Mouse (Mus musculus) forebrain, embryonic 14.5 days (tissue): ENCODE data around the gene Fgfr2. TPM values are rescaled to one million over a fixed set of nuclear protein-coding genes. Genes with fewer than 3 reads are reported as not detected.
A peak's percentile ranks its signal among the peaks of the same experiment; 100 is the strongest.

Experiments
- ATAC-seq: fragments of 200-750 bp; cut with Nextera tagmentation; 2 replicates; pipeline ENCODE4 v1.8.0; 2017; ENCODE audit warnings: mild to moderate bottlenecking, moderate library complexity
- DNase-seq: peaks from one replicate; pipeline ENCODE4 v3.0.0-alpha.2; 2015; ENCODE audit warnings: low spot score
- H3K27ac ChIP-seq: fragments of 300-500 bp; sonication (generic); 2 replicates; pipeline ENCODE4 v1.5.1; 2014; ENCODE audit warnings: low read depth, mild to moderate bottlenecking, control low read depth, low read length, moderate library complexity
- H3K27me3 ChIP-seq: fragments of 300-500 bp; sonication (generic); replicated peaks from 2 replicates; pipeline ENCODE4 v1.6.1; 2014; ENCODE audit warnings: low read length, control low read depth, mixed read lengths; ENCODE audit not compliant: control insufficient read depth, insufficient read depth
- H3K36me3 ChIP-seq: fragments of 300-500 bp; sonication (generic); 2 replicates; pipeline ENCODE4 v1.6.1; 2014; ENCODE audit warnings: low read length, control low read depth; ENCODE audit not compliant: control insufficient read depth, insufficient read depth
- H3K4me1 ChIP-seq: fragments of 300-500 bp; sonication (generic); 2 replicates; pipeline ENCODE4 v1.6.1; 2014; ENCODE audit warnings: antibody characterized with exemption, low read length, control low read depth; ENCODE audit not compliant: control insufficient read depth, insufficient read depth
- H3K4me2 ChIP-seq: fragments of 300-500 bp; sonication (generic); 2 replicates; pipeline ENCODE4 v1.6.1; 2014; ENCODE audit warnings: mild to moderate bottlenecking, control low read depth, low read length
- H3K4me3 ChIP-seq: fragments of 300-500 bp; sonication (generic); 2 replicates; pipeline ENCODE4 v1.5.1; 2014; ENCODE audit warnings: low read depth, low read length, control low read depth
- H3K9ac ChIP-seq: fragments of 300-500 bp; sonication (generic); 2 replicates; pipeline ENCODE4 v1.6.1; 2014; ENCODE audit warnings: mild to moderate bottlenecking, low read length, control low read depth, moderate library complexity
- H3K9me3 ChIP-seq: fragments of 300-500 bp; sonication (generic); replicated peaks from 2 replicates; pipeline ENCODE4 v1.6.1; 2016; ENCODE audit warnings: low read length, control low read depth, mixed read lengths; ENCODE audit not compliant: control insufficient read depth
- WGBS: fragments of 180-500 bp; shearing (Covaris S2); extraction: QIAGEN DNeasy Blood & Tissue Kit; methylation state at CpG from one replicate; pipeline ENCODE4 v1.1.7; 2014; 5-methylcytosine and 5-hydroxymethylcytosine counted together
- polyA plus RNA-seq: library from polyadenylated mRNA; unstranded; fragments of >200 nt; fragmentation: Nextera tagmentation; extraction: Ambion mirVana; gene quantifications from 2 replicates; pipeline ENCODE4 v1.2.1, GENCODE M21; 2014

Gene Fgfr2
- polyA plus RNA-seq, 1 experiment from 2014 or later, result 35.9 TPM

GRCm38 (mm10) chr7:131553771-131554175 is 1569.4 kb downstream of the Fgfr2 start:
- Histone ChIP-seq H3K27ac (no peak overlapping the region), H3K9me3 (no peaks in the 10 kb centered on the region), H3K4me3 (peak overlapping the region; percentile 14), H3K36me3 (no peaks in the 10 kb centered on the region), H3K4me2 (peak overlapping the region; percentile 40), H3K4me1 (no peaks in the 10 kb centered on the region), H3K9ac (no peak overlapping the region), H3K27me3 (peaks cover 96% of the 10 kb centered on the region)
- ATAC-seq (peak; percentile 55; the same call in 1 of the 2 replicates), DNase-seq (no peak)
- under 1% methylated on average over 38 of the region's 39 CpGs for WGBS

DNA sequence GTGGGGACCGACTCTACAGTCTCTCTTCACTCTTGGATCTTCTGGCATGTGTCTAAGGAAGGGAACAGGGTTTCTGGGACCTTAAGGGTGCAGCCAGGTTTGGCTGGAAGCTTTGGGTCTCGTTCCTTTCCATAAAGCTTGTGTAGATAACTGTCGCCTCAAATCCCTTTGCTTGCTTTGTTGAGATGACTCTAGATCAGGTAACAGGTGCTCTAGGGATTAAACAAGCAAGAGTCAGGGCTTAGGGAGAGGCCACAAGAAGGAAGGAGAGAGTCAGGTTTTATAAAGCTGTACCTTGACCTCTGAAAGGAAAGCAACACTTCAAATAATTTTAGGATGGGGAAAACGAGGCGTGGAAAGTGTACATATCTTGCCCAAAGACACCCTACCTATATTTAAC is 1570.4 kb downstream of the Fgfr2 start:
- WGBS, result 3% methylated on average over 5 of the region's 5 CpGs
- Histone ChIP-seq H3K9me3 (no peaks in the 10 kb centered on the region), H3K27ac (no peak overlapping the region), H3K9ac (no peak overlapping the region), H3K36me3 (no peaks in the 10 kb centered on the region), H3K4me2 (no peak overlapping the region), H3K4me1 (no peaks in the 10 kb centered on the region), H3K4me3 (no peak overlapping the region), H3K27me3 (peaks cover 96% of the 10 kb centered on the region)
- DNase-seq (no peak), ATAC-seq (no peak)

DNA sequence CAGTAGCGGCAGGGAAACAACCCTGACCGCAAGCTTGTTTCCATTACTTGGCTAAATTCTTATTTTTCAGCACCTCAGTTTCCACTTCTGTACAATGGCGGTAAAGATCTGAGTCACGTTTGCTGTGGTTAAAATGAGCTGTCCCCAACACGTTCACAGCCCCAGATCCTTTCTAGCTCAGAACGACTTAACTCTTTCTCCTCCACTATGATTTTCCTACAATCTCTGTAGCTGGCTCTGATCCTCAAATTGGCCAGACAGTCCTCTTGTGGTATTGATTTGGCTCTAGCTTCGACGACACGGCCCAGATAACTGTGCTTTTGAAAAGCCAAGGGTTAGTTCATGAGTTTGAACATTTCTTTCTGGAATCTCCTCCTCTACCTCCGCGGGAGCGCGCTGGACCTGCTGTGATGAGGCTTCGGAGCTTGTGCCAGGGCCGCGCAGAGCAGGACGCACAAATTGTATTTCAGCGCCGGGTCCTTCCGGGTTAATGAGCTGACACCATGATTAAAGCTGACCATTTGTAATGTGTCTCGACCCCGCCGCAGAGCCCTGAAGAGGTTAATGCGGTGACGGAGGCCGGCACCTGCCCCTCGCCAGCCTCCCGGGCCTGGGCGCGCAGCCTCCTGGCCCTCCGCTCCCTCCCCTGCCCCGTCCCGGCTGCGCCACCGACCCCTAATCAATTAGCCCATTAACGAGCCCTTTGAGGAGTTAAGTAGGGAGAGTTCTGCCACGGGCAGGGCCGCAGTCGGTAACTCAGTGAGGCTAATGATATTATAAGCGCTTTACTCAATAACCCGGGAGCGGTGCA is 1571.0 kb downstream of the Fgfr2 start:
- no peak overlapping the region; the same call in 1 of the 2 replicates for H3K4me3 ChIP-seq
- no peak overlapping the region for H3K4me2 ChIP-seq
- no peak overlapping the region for H3K9ac ChIP-seq
- no peaks in the 10 kb centered on the region for H3K36me3 ChIP-seq
- WGBS, result under 1% methylated on average over 42 of the region's 42 CpGs
- ATAC-seq (no peak), DNase-seq (no peak)
- H3K27ac ChIP-seq, result no peak overlapping the region
- no peaks in the 10 kb centered on the region for H3K4me1 ChIP-seq
- H3K9me3 ChIP-seq, result no peaks in the 10 kb centered on the region
- H3K27me3 ChIP-seq, result peaks cover 96% of the 10 kb centered on the region

DNA sequence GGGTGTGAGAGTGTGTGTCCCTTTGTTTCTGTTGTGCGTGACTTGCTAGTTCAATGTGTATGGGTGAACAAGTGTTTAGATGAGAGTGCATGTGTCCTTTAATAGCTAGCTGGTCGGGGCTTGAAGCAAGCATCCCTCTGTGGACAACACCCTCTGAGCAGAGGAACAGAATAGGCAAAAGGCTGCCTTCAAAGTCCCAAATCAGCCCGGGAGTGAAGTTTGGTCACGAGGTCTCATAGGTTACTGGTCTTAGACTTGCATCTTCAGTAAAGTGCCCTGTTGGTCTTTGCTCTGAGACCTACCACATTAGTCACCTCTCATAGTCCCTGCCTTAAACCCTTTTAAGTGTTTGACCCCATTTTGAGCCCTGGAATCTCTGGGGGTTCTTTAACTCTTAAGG is 1571.7 kb downstream of the Fgfr2 start:
- no peak overlapping the region for H3K4me3 ChIP-seq
- no peak overlapping the region for H3K4me2 ChIP-seq
- H3K4me1 ChIP-seq, result no peaks in the 10 kb centered on the region
- H3K9me3 ChIP-seq, result no peaks in the 10 kb centered on the region
- no peaks in the 10 kb centered on the region for H3K36me3 ChIP-seq
- under 1% methylated on average over 4 of the region's 4 CpGs for WGBS
- H3K27ac ChIP-seq, result no peak overlapping the region
- DNase-seq, result no peak
- peaks cover 96% of the 10 kb centered on the region for H3K27me3 ChIP-seq
- no peak overlapping the region for H3K9ac ChIP-seq
- ATAC-seq, result no peak

DNA sequence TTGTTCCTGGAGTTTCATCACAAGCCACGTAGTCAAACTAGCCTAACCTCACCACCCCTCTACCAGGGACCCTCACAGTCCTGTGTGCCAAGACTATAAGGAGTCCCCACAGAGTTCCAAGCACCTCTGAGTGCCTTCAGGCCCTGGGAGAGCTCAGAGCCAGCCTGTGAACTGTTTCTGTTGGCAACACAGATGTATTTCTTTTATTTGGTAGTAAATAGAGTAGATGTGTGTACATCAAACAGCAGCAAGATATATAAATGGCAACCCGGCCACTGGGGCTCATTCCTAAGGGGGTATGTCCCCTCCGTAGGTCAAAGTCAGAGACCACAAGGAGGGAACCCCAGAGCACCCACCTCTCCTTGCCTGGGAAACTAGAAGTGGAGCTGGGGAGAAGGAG is 1574.7 kb downstream of the Fgfr2 start, which contains the start of gene Hmx2:
Gene Hmx2, plus strand, starts transcription at position 301 of the 400 bp plus-strand sequence.
- Histone ChIP-seq H3K27me3 (peaks cover 97% of the 10 kb centered on the region), H3K9ac (no peak within 1 kb of the TSS), H3K27ac (no peak within 1 kb of the TSS), H3K4me2 (no peak within 1 kb of the TSS), H3K4me1 (no peaks in the 10 kb centered on the region), H3K9me3 (no peaks in the 10 kb centered on the region), H3K4me3 (no peak within 1 kb of the TSS), H3K36me3 (no peaks in the 10 kb centered on the region)
- no peak for ATAC-seq
- WGBS, result 0% methylated on average over 3 of the region's 3 CpGs
- DNase-seq, result no peak

- no peak for DNase-seq
Measured at GRCm38 (mm10) chr7:131547481-131547880, 1575.7 kb downstream of the Fgfr2 start.

DNA sequence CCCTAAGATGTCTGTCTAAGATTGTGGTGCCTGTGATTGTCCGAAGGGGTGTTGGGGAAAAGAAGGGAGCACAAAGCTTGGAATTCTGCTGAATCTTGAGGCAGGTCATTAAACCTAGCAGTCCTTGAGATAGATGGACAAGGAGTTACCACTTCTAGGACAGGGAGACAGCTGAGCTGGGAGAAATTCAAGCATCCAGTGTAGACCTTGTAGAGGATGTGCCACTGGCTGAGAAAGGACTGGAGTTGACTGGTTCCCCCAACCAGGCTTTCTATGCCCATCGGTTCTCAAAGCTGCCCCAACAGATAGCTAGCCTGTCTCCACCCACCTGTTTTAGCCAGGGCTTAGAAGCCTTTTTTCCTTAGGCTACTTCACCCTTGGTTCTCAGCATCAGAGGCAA is 1576.7 kb downstream of the Fgfr2 start:
- H3K27me3 ChIP-seq, result peaks cover 97% of the 10 kb centered on the region
- 0% methylated on average over 2 of the region's 2 CpGs for WGBS
- no peak overlapping the region for H3K9ac ChIP-seq
- no peak overlapping the region for H3K4me2 ChIP-seq
- H3K36me3 ChIP-seq, result no peaks in the 10 kb centered on the region
- peaks cover 6% of the 10 kb centered on the region; the same call in 1 of the 2 replicates for H3K4me1 ChIP-seq
- H3K9me3 ChIP-seq, result no peaks in the 10 kb centered on the region
- DNase-seq (no peak), ATAC-seq (no peak)
- H3K27ac ChIP-seq, result no peak overlapping the region
- no peak overlapping the region for H3K4me3 ChIP-seq

More at GRCm38 (mm10) chr7:131547481-131547880, 1575.7 kb downstream of the Fgfr2 start:
- Histone ChIP-seq H3K9me3 (no peaks in the 10 kb centered on the region), H3K4me3 (no peak overlapping the region), H3K9ac (no peak overlapping the region), H3K27me3 (peaks cover 97% of the 10 kb centered on the region), H3K36me3 (no peaks in the 10 kb centered on the region), H3K4me2 (no peak overlapping the region), H3K27ac (no peak overlapping the region), H3K4me1 (peaks cover 6% of the 10 kb centered on the region; the same call in 1 of the 2 replicates)
- no peak for ATAC-seq
- WGBS, result 2% methylated on average over 5 of the region's 5 CpGs

GRCm38 (mm10) chr7:131545701-131546385 is 1577.3 kb downstream of the Fgfr2 start:
- ATAC-seq, result no peak
- H3K27ac ChIP-seq, result no peak overlapping the region
- H3K4me3 ChIP-seq, result no peak overlapping the region
- no peak for DNase-seq
- H3K36me3 ChIP-seq, result no peaks in the 10 kb centered on the region
- 0% methylated on average over 13 of the region's 13 CpGs for WGBS
- H3K4me1 ChIP-seq, result peaks cover 6% of the 10 kb centered on the region; the same call in 1 of the 2 replicates
- no peaks in the 10 kb centered on the region for H3K9me3 ChIP-seq
- no peak overlapping the region for H3K9ac ChIP-seq
- peaks cover 97% of the 10 kb centered on the region for H3K27me3 ChIP-seq
- no peak overlapping the region for H3K4me2 ChIP-seq

- no peaks in the 10 kb centered on the region for H3K9me3 ChIP-seq
- no peak overlapping the region for H3K9ac ChIP-seq
- H3K4me2 ChIP-seq, result no peak overlapping the region
- no peak overlapping the region for H3K4me3 ChIP-seq
- peaks cover 6% of the 10 kb centered on the region; the same call in 1 of the 2 replicates for H3K4me1 ChIP-seq
- no peak for ATAC-seq
- 2% methylated on average over 5 of the region's 5 CpGs for WGBS
- H3K36me3 ChIP-seq, result no peaks in the 10 kb centered on the region
- peaks cover 96% of the 10 kb centered on the region for H3K27me3 ChIP-seq
- no peak for DNase-seq
- no peak overlapping the region for H3K27ac ChIP-seq
Measured at GRCm38 (mm10) chr7:131544871-131545270, 1578.3 kb downstream of the Fgfr2 start.
